Mouse (Mus musculus) frontal cortex, adult 2 months (tissue): ENCODE results near the gene P3h4. TPM values are rescaled to one million over a fixed set of nuclear protein-coding genes. Genes with fewer than 3 reads are reported as not detected.
A peak's percentile ranks its signal among the peaks of the same experiment; 100 is the strongest.

Source experiments
- DNase-seq, 2 experiments: peaks; one replicate each; pipeline ENCODE4 v3.0.0; 2022; ENCODE audit warnings: low spot score in 1 of 2; ENCODE audit errors: extremely low spot score in 1 of 2
- polyA plus RNA-seq: library from polyadenylated mRNA; depleted of rRNA; stranded (reverse); fragments of >200 nt; gene quantifications from 2 replicates; pipeline ENCODE4 v1.2.3, GENCODE M21; 2012

The P3h4 gene
- polyA plus RNA-seq, 1 experiment, result 15.8 TPM

DNA sequence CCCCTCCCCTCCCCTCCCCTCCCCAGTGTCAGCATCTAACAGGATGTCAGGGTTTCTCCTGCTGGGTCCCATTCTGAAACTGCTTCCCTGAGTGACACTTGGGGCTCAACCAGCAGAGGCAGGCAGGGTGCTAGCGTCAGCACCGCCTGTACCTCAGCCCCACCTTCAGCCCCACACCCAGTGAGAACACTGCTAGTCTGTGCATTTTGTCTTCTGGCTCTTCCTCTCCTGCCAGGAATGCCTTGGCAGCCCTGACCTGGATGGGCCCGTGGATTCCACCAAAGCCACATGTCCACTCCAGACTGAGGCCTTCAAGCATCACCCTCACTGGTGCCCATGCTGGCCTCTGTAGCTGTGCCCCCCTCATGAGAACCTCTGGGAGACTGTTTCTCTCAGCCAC, 5.0 kb downstream of the P3h4 start:
- no peak for DNase-seq

GRCm38 (mm10) chr11:100408835-100409462, 5.7 kb downstream of the P3h4 start:
- no peak for DNase-seq

- DNase-seq, result peak in 1 of 2 experiments; percentile 83
Measured at GRCm38 (mm10) chr11:100408076-100408834, 6.4 kb downstream of the P3h4 start.

- DNase-seq, result no peak
Measured at GRCm38 (mm10) chr11:100406995-100407705, 7.5 kb downstream of the P3h4 start.

DNA sequence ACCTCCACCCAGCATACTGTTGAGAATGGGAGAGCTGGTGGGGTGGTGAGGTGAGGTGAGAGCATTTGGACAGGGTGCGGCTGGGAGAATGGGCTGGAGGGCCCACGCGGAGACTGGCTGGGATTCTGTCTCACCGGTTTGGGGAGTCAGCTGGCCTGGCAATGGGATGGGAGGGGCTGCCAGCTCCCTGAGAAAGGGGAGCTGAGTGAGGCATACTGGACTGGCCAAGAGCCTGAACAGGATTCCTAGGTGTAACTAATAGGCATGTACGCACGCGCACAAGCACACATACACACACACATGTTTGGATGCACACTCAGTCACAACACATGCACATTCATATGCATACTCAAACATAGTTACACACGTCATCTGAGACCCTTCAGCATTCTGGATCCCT, 8.4 kb downstream of the P3h4 start:
- no peak for DNase-seq

- no peak for DNase-seq
Measured at GRCm38 (mm10) chr11:100404456-100405074, 10.1 kb downstream of the P3h4 start.

DNA sequence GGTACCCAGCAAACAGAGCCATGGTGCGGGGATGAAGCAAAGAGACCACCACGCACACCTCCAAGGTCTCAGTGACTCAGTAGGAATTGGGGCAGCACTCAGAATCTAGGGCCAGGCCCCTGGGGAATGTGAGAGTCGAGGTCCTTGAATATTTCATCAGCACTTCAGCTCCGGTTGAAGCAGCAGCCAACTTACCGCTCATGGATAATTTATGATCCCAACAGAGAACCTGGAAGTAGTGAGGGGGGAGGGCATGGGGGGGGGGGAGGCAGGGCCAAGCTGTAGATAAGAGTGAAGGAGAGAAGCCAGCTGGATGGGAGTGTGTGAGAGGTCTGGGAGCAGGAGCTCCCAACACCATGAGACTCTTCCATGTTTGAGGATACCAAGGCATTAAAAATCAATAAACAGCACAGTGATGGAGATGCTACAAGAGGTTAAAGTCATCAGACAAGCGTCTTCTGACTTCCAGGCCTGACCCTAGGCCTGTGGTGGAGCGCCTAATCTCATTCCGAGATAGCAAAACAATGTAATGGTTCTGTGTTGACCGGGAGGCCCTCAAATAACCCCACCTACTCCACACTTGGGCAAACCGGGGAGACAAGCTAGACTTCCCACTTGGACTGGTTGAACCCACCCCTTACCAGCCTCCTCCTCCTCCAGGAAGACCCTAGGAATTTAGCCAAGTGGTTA, 11.0 kb downstream of the P3h4 start:
- DNase-seq, result no peak

DNA sequence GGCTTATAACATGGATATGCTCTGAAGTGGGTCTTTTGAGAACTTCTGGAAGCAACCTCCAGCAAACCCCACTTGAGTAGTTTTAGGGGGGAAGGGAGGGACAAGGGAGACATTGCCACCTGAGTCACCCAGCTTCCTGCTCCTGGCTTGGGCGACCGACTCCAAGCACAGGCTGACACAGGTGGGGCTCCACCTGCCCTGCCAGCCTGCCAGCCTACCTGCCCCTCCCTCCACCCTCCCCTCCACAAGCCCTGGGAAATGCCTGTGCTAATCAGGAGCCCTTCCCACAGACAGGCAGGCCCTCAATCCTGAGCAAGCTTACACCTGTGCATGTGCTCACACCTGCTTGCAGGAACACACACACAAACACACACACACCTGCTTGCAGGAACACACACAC, 12.0 kb downstream of the P3h4 start:
- no peak for DNase-seq

DNA sequence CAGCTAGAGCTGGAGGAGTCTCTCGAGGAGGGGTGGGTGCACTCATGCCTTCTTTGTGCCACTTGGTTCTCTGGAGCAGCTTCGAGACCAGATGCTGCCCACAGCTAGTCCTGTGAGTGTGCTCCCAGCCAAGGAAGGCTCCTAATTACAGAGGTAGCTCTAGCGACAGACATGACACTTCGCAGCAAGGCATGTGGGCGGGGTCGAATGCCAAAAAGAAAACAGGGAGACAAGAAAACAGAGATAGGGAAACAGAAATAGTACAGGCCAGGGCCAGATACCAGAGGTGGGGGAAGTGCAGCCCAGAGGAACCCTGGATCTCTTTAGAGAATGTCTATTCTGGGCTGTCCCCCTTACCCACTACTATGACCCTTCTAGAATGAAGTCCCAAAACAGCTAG, 12.4 kb downstream of the P3h4 start:
- no peak for DNase-seq

DNA sequence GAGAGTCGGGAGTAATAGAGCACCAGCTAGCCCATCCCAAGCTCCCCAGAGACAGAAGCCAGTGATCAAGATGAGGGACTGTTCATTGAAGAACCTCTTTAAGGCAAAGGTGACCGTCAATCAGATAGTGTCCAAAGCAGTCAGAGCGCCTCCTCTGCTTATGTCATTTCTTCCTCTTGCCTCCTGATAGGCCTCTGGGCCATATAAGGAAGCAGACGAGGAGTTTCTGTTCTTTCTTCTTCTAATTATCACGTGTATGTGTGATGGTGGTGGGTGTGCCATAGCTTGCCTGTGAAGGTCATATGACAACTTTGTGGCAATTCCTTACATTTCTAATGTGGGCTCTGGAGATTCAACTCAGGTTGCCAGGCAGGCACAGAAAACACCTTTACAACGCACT, 13.8 kb downstream of the P3h4 start:
- DNase-seq, result no peak

GRCm38 (mm10) chr11:100399727-100400538, 14.7 kb downstream of the P3h4 start:
- no peak for DNase-seq

GRCm38 (mm10) chr11:100399320-100399719, 15.3 kb downstream of the P3h4 start:
- no peak for DNase-seq

GRCm38 (mm10) chr11:100398517-100398916, 16.1 kb downstream of the P3h4 start:
- DNase-seq, result no peak

- peak; percentile 99 for DNase-seq
Measured at GRCm38 (mm10) chr11:100397600-100398389, 16.8 kb downstream of the P3h4 start, which contains the start of gene Jup. Gene Jup (minus strand): TSS chr11:100397763.

DNA sequence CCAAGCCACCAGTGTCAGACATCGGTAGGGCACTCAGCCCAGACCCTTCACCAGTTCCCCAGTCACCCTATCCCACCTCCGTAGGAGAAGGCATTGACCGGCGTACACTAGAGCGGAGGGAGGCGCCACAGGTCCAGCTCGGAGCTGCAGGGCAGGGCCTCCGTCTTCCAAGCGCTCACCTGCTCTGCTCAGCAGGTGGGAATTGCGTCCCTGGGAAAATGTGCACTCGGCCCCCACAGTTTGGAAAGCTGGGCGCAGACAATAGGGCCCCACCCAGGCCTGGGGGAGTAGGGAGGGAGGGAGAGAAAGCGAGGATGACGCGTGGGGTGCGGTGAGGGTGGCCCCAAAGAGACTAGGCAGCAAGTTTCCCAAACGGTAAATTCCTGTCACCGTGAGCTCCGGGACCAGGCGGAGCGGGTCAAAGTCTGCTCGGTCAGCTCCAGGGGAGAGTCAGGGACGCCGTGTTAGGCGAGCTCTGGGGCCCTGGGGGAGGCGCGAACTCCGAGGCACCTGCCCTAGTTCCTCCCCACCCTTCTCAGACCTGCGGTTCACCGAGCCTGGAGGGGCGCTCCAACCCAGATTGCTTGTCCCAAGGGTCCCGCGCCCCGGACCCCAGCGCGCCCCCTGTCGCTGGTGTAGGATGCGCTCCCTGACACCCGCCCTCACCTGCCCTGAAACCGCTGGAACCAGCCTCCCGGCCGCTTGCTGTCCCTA, 17.6 kb downstream of the P3h4 start:
- DNase-seq, result peak in 1 of 2 experiments; percentile 39

GRCm38 (mm10) chr11:100395861-100396631, 18.6 kb downstream of the P3h4 start:
- peak in 1 of 2 experiments; percentile 48 for DNase-seq

DNA sequence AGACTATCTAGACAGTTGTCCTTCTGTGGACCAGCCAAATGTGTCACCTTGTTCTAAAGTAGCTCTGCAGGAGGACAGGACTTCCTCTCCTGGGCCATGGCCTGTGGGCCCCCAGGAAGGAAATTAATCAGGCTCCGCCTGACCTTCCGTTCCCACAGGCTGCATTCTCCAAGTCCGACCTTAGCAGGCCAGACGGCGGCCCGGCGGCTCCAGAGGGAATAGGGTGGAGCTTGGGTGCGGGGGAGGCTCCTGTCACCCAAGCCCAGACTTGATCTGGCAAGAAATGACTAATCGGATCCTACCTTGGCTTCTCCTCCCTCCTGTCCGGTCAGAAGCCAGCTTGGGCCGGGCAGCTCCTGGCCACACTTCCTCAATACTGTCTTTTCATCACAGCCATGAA, 19.4 kb downstream of the P3h4 start:
- DNase-seq, result no peak
